Mouse (Mus musculus) CD8-positive naive resting alpha-beta T cell, adult 57 days (primary cell): ENCODE data around the gene Cerk. TPM values are rescaled to one million over a fixed set of nuclear protein-coding genes. Genes with fewer than 3 reads are reported as not detected.

ENCODE experiments used
- total RNA-seq: library from RNA; stranded (reverse); gene quantifications from one replicate; pipeline ENCODE4 v1.2.4, GENCODE M21; 2023

Gene Cerk
- total RNA-seq = 35.0 TPM

GRCm38 (mm10) chr15:86185689-86186569, at the start of gene Cerk:
TSS of gene Cerk (minus strand) at chr15:86186141.

GRCm38 (mm10) chr15:86213753-86214548, 28.0 kb upstream of the Cerk start, which contains the start of gene Tbc1d22a:
TSS of gene Tbc1d22a (plus strand) at chr15:86214459.

Other genes with a start within 250 kb of the Cerk start
- 15.2 TPM for gene Celsr1, start 152.4 kb downstream of the Cerk start, total RNA-seq
- 163 TPM for gene Gramd4, start 128.4 kb downstream of the Cerk start, total RNA-seq
- gene Tbc1d22a, start 28.3 kb upstream of the Cerk start, total RNA-seq = 32.5 TPM